Mouse (Mus musculus): Measurements from ENCODE around the gene Klf15. TPM values are rescaled to one million over a fixed set of nuclear protein-coding genes. Genes with fewer than 3 reads are reported as not detected.

The Klf15 gene
- polyA plus RNA-seq, 1 experiment: 11.8 TPM

GRCm38 (mm10) chr6:90465028-90465640 lies 2.8 kb downstream of the Klf15 start:
- no peak for DNase-seq (ENCODE audit: low read depth)
- no peak for TF ChIP-seq CTCF (IDR thresholded peaks at IDR 0.05; ENCODE audit: borderline replicate concordance, extremely low read depth, insufficient read depth, insufficient read length)
- TF ChIP-seq POLR2A (IDR thresholded peaks at IDR 0.05; ENCODE audit: borderline replicate concordance, extremely low read depth, insufficient read depth, insufficient read length, poor library complexity, severe bottlenecking): no peak

- TF ChIP-seq POLR2A (IDR thresholded peaks at IDR 0.05; ENCODE audit: borderline replicate concordance, extremely low read depth, insufficient read depth, insufficient read length, poor library complexity, severe bottlenecking) (no peak), CTCF (IDR thresholded peaks at IDR 0.05; ENCODE audit: borderline replicate concordance, extremely low read depth, insufficient read depth, insufficient read length) (no peak)
- no peak for DNase-seq (ENCODE audit: low read depth)
Observed at GRCm38 (mm10) chr6:90466079-90466478, 3.7 kb downstream of the Klf15 start.

- TF ChIP-seq CTCF (IDR thresholded peaks at IDR 0.05; ENCODE audit: borderline replicate concordance, extremely low read depth, insufficient read depth, insufficient read length) (no peak), POLR2A (IDR thresholded peaks at IDR 0.05; ENCODE audit: borderline replicate concordance, extremely low read depth, insufficient read depth, insufficient read length, poor library complexity, severe bottlenecking) (no peak)
- DNase-seq (ENCODE audit: low read depth): no peak
Observed at GRCm38 (mm10) chr6:90466847-90467410, 4.6 kb downstream of the Klf15 start.

- no peak for DNase-seq (ENCODE audit: low read depth)
- TF ChIP-seq POLR2A (IDR thresholded peaks at IDR 0.05; ENCODE audit: borderline replicate concordance, extremely low read depth, insufficient read depth, insufficient read length, poor library complexity, severe bottlenecking) (no peak), CTCF (IDR thresholded peaks at IDR 0.05; ENCODE audit: borderline replicate concordance, extremely low read depth, insufficient read depth, insufficient read length) (no peak)
Observed at GRCm38 (mm10) chr6:90468216-90468615, 5.8 kb downstream of the Klf15 start.

GRCm38 (mm10) chr6:90469041-90469440 lies 6.7 kb downstream of the Klf15 start:
- DNase-seq (ENCODE audit: low read depth): no peak
- TF ChIP-seq POLR2A (IDR thresholded peaks at IDR 0.05; ENCODE audit: borderline replicate concordance, extremely low read depth, insufficient read depth, insufficient read length, poor library complexity, severe bottlenecking) (no peak), CTCF (IDR thresholded peaks at IDR 0.05; ENCODE audit: borderline replicate concordance, extremely low read depth, insufficient read depth, insufficient read length) (no peak)

- no peak for DNase-seq (ENCODE audit: low read depth)
- TF ChIP-seq CTCF (IDR thresholded peaks at IDR 0.05; ENCODE audit: borderline replicate concordance, extremely low read depth, insufficient read depth, insufficient read length) (no peak), POLR2A (IDR thresholded peaks at IDR 0.05; ENCODE audit: borderline replicate concordance, extremely low read depth, insufficient read depth, insufficient read length, poor library complexity, severe bottlenecking) (no peak)
Observed at GRCm38 (mm10) chr6:90470255-90470654, 7.9 kb downstream of the Klf15 start.

- TF ChIP-seq POLR2A (IDR thresholded peaks at IDR 0.05; ENCODE audit: borderline replicate concordance, extremely low read depth, insufficient read depth, insufficient read length, poor library complexity, severe bottlenecking) (no peak), CTCF (IDR thresholded peaks at IDR 0.05; ENCODE audit: borderline replicate concordance, extremely low read depth, insufficient read depth, insufficient read length) (no peak)
- DNase-seq (ENCODE audit: low read depth): peak; percentile 41
Observed at GRCm38 (mm10) chr6:90470947-90471541, 8.7 kb downstream of the Klf15 start.

GRCm38 (mm10) chr6:90472079-90472478 lies 9.7 kb downstream of the Klf15 start:
- DNase-seq (ENCODE audit: low read depth): no peak
- TF ChIP-seq POLR2A (IDR thresholded peaks at IDR 0.05; ENCODE audit: borderline replicate concordance, extremely low read depth, insufficient read depth, insufficient read length, poor library complexity, severe bottlenecking) (no peak), CTCF (IDR thresholded peaks at IDR 0.05; ENCODE audit: borderline replicate concordance, extremely low read depth, insufficient read depth, insufficient read length) (no peak)

GRCm38 (mm10) chr6:90472697-90473096 lies 10.3 kb downstream of the Klf15 start:
- no peak for TF ChIP-seq POLR2A (IDR thresholded peaks at IDR 0.05; ENCODE audit: borderline replicate concordance, extremely low read depth, insufficient read depth, insufficient read length, poor library complexity, severe bottlenecking)
- no peak for TF ChIP-seq CTCF (IDR thresholded peaks at IDR 0.05; ENCODE audit: borderline replicate concordance, extremely low read depth, insufficient read depth, insufficient read length)
- no peak for DNase-seq (ENCODE audit: low read depth)

GRCm38 (mm10) chr6:90473630-90474360 lies 11.4 kb downstream of the Klf15 start:
- no peak for DNase-seq (ENCODE audit: low read depth)
- TF ChIP-seq POLR2A (IDR thresholded peaks at IDR 0.05; ENCODE audit: borderline replicate concordance, extremely low read depth, insufficient read depth, insufficient read length, poor library complexity, severe bottlenecking) (no peak), CTCF (IDR thresholded peaks at IDR 0.05; ENCODE audit: borderline replicate concordance, extremely low read depth, insufficient read depth, insufficient read length) (no peak)

GRCm38 (mm10) chr6:90474361-90474750 lies 12.0 kb downstream of the Klf15 start:
- no peak for TF ChIP-seq POLR2A (IDR thresholded peaks at IDR 0.05; ENCODE audit: borderline replicate concordance, extremely low read depth, insufficient read depth, insufficient read length, poor library complexity, severe bottlenecking)
- no peak for TF ChIP-seq CTCF (IDR thresholded peaks at IDR 0.05; ENCODE audit: borderline replicate concordance, extremely low read depth, insufficient read depth, insufficient read length)
- no peak for DNase-seq (ENCODE audit: low read depth)
